Mouse (Mus musculus) heart, adult 9 months (tissue): Measurements from ENCODE around the gene Plpp2.

Experiments used
- DNase-seq, 2 experiments: peaks; one replicate each; pipeline ENCODE4 v3.0.0; 2022; ENCODE audit warnings: low spot score in 2 of 2

Plpp2 gene

GRCm38 (mm10) chr10:79528081-79528480, 5.5 kb downstream of the Plpp2 start:
- DNase-seq = no peak

DNA sequence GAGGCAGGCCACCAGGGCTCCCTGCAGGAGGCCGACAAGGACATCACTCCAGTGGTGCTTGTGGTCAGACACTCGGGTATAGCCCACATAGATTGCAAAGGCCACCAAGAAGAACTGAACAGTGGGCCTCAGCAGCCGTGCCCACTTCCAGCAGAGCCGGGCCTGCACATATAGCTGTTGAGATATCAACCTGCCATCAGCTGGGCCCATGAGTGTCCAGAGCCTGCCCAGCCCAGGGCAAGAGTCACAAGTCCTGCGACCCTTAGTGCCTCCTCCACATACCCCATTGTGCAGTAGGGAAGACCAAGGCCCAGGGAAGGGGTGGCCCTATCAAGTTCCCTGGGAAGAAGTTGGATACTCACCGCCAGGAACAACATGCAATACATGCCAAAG, 6.1 kb downstream of the Plpp2 start:
- no peak for DNase-seq

DNA sequence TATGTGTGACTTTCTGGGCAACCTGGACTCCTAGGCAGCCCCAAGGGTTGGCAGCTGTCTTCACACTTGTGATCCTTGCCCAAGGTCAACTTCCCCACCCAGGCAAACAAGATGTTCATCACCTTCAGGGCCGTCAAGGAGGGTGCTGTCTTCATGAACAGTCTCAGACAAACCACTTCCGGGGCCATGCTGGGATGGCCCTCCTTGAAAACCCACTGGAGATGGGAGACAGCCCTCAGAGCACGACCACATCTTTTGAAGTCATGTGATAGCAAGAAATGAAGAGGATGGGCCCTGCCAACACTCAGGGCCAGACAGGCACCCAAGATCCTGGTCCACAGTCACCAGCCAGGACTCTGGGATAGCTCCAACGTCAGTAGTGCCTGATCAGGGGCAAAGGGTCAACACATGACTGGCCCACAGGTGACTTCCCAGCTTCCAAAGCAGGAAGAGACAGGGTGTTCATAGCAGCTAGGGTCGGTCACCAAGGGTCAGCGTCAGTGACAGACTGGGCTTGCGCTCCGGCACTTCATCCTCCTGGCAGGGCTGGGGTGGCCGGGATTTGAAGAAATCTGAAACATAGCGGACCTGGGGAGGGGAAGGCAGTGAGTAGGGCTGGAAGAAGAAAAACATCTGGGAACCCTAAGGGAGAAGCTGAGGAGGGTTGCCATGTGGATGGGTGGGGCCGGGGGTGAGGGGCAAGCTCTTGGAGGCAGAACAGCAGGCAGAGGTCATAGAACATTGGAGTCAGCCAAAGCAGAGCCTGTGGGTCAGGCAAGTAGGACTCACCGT, 6.7 kb downstream of the Plpp2 start:
- DNase-seq = no peak

DNA sequence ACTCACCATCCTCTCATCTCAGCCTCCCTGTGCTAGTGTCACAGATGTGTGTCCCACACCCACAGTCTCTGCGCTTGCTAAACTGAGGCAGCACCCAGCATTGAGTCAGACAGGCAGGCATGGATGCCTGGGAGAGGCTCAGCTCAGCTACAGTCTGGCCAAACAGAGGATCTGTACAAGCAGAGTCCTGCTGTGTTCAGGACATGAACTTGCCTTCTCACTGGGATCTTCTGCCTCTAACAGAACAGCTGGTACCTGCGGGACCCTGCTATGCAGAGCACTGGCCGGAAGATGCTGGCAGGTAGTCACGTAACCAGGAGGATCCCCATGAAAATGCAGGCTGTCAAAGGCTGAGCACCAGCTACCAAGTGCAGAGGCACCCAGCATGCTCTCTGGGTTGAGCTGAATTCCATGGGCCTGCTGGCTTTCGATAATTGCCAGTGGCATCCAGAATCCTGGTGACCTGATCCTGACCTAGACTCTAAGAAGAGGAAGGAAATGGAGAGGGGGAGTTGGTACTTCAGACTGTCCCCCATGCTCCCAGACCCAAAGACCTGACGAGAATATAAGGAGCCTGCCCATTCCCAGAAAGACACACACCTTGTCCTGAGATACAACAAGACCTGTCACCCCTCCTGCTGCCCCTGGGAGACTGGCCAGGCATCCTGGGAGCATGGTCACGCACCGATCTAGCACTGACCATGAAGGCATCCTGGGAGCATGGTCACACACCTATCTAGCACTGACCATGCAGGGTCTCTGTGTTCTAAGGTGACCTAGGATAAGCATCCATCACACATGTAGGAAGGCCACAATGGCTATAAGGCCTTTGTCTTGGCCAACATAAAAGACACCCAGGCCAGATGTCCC, 7.9 kb downstream of the Plpp2 start:
- DNase-seq = no peak

- no peak for DNase-seq
These were observed 9.2 kb downstream of the Plpp2 start for GRCm38 (mm10) chr10:79524433-79524832.

DNA sequence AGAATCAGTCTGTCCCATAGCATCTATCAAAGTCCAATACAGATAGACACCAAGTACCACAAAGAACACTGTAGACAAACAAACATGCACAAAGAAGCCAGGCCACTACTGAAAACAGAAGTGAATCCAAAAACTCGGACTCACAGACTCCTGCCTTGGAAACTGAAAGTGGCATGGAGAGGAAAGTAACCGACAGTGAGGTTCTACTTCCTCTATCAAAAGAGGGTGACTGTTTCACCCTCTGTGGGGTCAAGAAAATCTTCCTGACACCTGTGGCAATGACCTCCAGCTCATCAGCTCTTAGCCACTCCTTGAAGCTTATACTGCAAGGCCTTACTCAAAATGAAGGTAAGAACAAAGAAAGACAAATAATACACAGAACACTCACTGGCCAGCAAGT, 26.9 kb downstream of the Plpp2 start:
- DNase-seq = no peak

GRCm38 (mm10) chr10:79502830-79503644, 30.6 kb downstream of the Plpp2 start:
- no peak for DNase-seq

DNA sequence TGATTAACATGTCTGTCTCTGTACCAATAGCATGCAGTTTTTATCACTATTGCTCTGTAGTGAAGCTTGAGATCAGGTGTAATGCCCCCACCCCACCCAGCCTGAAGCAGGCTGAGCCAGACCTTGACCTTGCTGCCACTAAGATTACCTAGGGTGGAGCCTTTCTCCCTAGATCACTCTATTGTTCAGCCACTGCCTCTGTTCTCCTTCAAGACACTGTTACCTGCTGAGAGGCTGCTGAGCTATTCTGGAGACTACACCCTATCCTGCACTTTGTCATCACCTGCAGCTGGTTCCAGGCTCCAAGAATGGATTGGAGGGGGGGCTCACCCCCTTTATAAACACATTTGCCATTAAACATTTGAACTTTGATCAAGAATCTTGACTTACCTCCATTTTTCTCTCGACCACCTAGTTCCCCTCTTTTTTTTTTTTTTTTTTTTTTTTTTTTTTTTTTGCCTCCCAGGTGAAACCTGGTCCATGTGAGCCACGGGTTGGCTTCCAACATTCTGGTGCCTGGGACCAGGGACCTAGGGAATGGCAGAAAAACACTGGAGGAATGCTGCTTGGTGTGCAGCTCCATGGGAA, 36.8 kb downstream of the Plpp2 start:
- no peak for DNase-seq

DNA sequence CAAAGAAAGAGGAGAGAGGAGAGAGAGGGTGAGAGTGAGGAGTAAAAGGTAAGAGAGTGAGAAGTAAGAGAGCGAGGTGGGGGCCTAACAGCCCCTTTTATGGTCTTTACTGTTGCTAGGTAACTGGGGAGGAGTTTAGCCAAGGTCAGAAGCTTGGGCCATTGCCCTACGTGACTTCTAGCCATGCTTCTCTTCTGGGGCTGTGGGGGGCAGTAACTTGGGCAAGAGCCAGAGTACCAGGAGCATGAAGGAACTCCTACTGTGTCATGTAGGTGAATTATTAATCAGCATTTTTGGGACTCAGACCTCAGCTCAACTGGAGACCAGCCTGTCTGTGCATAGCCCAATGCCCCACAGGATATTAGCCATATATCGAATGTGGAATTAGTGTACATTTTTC, 37.7 kb downstream of the Plpp2 start:
- DNase-seq = no peak
